Mouse (Mus musculus): Measurements from ENCODE around the gene Cyp4f18. TPM values are rescaled to one million over a fixed set of nuclear protein-coding genes. Genes with fewer than 3 reads are reported as not detected.
"Not testable (repeated sequence)": the region's sequence is repeated elsewhere in the genome, so short reads cannot be mapped to it uniquely, and the experiment has no call there.

Gene Cyp4f18
- 0.73 and 1.7 TPM in 2 replicates for polyA plus RNA-seq (2014; fragmentation: Nextera tagmentation; extraction: Ambion mirVana)

GRCm38 (mm10) chr8:72009473-72009872 lies at the start of gene Cyp4f18:
TSS of gene Cyp4f18 (minus strand) at chr8:72009626.
- Histone ChIP-seq H3K4me3 (ENCODE audit: control insufficient read depth in 1 of 2, insufficient read depth in 1 of 2, low read depth in 1 of 2, low read length in 2 of 2) (no peak within 1 kb of the TSS), H3K4me1 (ENCODE audit: control insufficient read depth in 2 of 2, insufficient read depth in 2 of 2, low read length in 2 of 2) (no peaks in the 10 kb centered on the region), H3K27me3 (ENCODE audit: control insufficient read depth, insufficient read depth, low read length) (no peaks in the 10 kb centered on the region), H3K27ac (replicated peaks in 1 of 2; ENCODE audit: control insufficient read depth in 1 of 2, insufficient read depth in 1 of 2, low read depth in 2 of 2, low read length in 2 of 2) (no peak within 1 kb of the TSS), H3K9ac (ENCODE audit: low read length) (no peak within 1 kb of the TSS), H3K4me2 (ENCODE audit: low read length) (no peak within 1 kb of the TSS), H3K9me3 (ENCODE audit: control insufficient read depth, low read length) (no peaks in the 10 kb centered on the region), H3K36me3 (ENCODE audit: control insufficient read depth, insufficient read depth, low read length) (no peaks in the 10 kb centered on the region)
- 54% methylated on average over 3 of the region's 3 CpGs for WGBS
- ATAC-seq (ENCODE audit: insufficient number of reproducible peaks, insufficient read depth, low FRiP score, low read depth) = no peak

DNA sequence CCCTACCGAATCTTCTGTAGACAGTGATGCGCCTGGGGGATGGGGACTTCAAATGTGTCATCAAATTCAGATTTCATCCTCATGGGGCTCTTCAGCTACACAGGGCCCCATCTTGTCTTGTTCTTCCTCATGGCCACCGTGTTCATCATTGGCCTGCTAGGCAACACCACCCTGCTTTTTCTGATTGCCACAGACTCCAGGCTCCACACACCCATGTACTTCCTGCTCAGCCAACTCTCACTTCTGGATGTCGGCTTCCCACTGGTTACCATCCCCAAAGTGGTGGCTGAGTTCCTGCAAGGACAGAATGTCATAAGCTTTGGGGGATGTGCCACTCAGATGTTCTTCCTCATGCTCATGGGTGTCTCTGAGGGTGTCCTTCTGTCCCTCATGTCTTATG lies 48.2 kb upstream of the Cyp4f18 start:
- H3K9me3 ChIP-seq (ENCODE audit: control insufficient read depth, low read length); H3K4me3 ChIP-seq (ENCODE audit: control insufficient read depth in 1 of 2, insufficient read depth in 1 of 2, low read depth in 1 of 2, low read length in 2 of 2): not testable (repeated sequence)
- WGBS = 69% methylated on average over 3 of the region's 4 CpGs

GRCm38 (mm10) chr8:72054633-72055032 lies 45.2 kb upstream of the Cyp4f18 start:
- not testable (repeated sequence) for H3K36me3 ChIP-seq (ENCODE audit: control insufficient read depth, insufficient read depth, low read length); H3K4me3 ChIP-seq (ENCODE audit: control insufficient read depth in 1 of 2, insufficient read depth in 1 of 2, low read depth in 1 of 2, low read length in 2 of 2); H3K27me3 ChIP-seq (ENCODE audit: control insufficient read depth, insufficient read depth, low read length); H3K9ac ChIP-seq (ENCODE audit: low read length); H3K4me2 ChIP-seq (ENCODE audit: low read length); H3K27ac ChIP-seq (replicated peaks in 1 of 2; ENCODE audit: control insufficient read depth in 1 of 2, insufficient read depth in 1 of 2, low read depth in 2 of 2, low read length in 2 of 2); ATAC-seq (ENCODE audit: insufficient number of reproducible peaks, insufficient read depth, low FRiP score, low read depth); H3K4me1 ChIP-seq (ENCODE audit: control insufficient read depth in 2 of 2, insufficient read depth in 2 of 2, low read length in 2 of 2); H3K9me3 ChIP-seq (ENCODE audit: control insufficient read depth, low read length)

More for the DNA sequence above, 48.2 kb upstream of the Cyp4f18 start:
- not testable (repeated sequence) for H3K4me2 ChIP-seq (ENCODE audit: low read length); H3K27me3 ChIP-seq (ENCODE audit: control insufficient read depth, insufficient read depth, low read length); H3K36me3 ChIP-seq (ENCODE audit: control insufficient read depth, insufficient read depth, low read length); H3K4me1 ChIP-seq (ENCODE audit: control insufficient read depth in 2 of 2, insufficient read depth in 2 of 2, low read length in 2 of 2); ATAC-seq (ENCODE audit: insufficient number of reproducible peaks, insufficient read depth, low FRiP score, low read depth); H3K9ac ChIP-seq (ENCODE audit: low read length); H3K27ac ChIP-seq (replicated peaks in 1 of 2; ENCODE audit: control insufficient read depth in 1 of 2, insufficient read depth in 1 of 2, low read depth in 2 of 2, low read length in 2 of 2)

- H3K4me1 ChIP-seq (ENCODE audit: control insufficient read depth in 2 of 2, insufficient read depth in 2 of 2, low read length in 2 of 2) = no peaks in the 10 kb centered on the region
- H3K4me2 ChIP-seq (ENCODE audit: low read length) = no peak overlapping the region
- no peaks in the 10 kb centered on the region for H3K27me3 ChIP-seq (ENCODE audit: control insufficient read depth, insufficient read depth, low read length)
- H3K4me3 ChIP-seq (ENCODE audit: control insufficient read depth in 1 of 2, insufficient read depth in 1 of 2, low read depth in 1 of 2, low read length in 2 of 2) = no peak overlapping the region
- no peak overlapping the region for H3K27ac ChIP-seq (replicated peaks in 1 of 2; ENCODE audit: control insufficient read depth in 1 of 2, insufficient read depth in 1 of 2, low read depth in 2 of 2, low read length in 2 of 2)
- H3K9me3 ChIP-seq (ENCODE audit: control insufficient read depth, low read length) = no peaks in the 10 kb centered on the region
- no peak overlapping the region for H3K9ac ChIP-seq (ENCODE audit: low read length)
- H3K36me3 ChIP-seq (ENCODE audit: control insufficient read depth, insufficient read depth, low read length) = no peaks in the 10 kb centered on the region
- ATAC-seq (ENCODE audit: insufficient number of reproducible peaks, insufficient read depth, low FRiP score, low read depth) = no peak
- 76% methylated on average over 1 of the region's 1 CpGs for WGBS
These were observed 33.1 kb upstream of the Cyp4f18 start for GRCm38 (mm10) chr8:72042493-72042892.

DNA sequence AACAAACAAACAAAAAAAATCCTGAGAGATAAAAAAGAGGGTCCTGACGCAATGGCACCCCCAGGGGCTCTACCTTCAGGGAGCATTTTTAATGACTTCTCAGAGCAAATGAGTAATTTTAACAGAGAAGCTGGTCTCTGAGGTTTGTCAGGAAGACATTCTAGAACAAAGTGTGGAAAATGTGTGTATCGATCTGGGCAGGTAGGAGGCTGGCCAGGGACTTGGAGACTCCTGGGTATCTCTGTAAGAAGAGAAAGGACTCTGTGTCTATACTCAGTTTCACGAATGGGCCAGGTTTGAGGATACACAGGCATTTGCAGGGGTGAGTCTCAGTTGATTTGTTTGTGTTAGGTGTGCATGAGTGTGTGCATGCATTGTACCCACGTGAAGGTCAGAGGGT lies 31.5 kb upstream of the Cyp4f18 start, which contains the start of gene Olfr372:
Gene Olfr372 (plus strand): TSS at position 301 of the 400 bp plus-strand sequence.
- not testable (repeated sequence) for H3K4me3 ChIP-seq (ENCODE audit: control insufficient read depth in 1 of 2, insufficient read depth in 1 of 2, low read depth in 1 of 2, low read length in 2 of 2); H3K9ac ChIP-seq (ENCODE audit: low read length); H3K36me3 ChIP-seq (ENCODE audit: control insufficient read depth, insufficient read depth, low read length); H3K4me2 ChIP-seq (ENCODE audit: low read length); H3K4me1 ChIP-seq (ENCODE audit: control insufficient read depth in 2 of 2, insufficient read depth in 2 of 2, low read length in 2 of 2); H3K27me3 ChIP-seq (ENCODE audit: control insufficient read depth, insufficient read depth, low read length); ATAC-seq (ENCODE audit: insufficient number of reproducible peaks, insufficient read depth, low FRiP score, low read depth); H3K9me3 ChIP-seq (ENCODE audit: control insufficient read depth, low read length); H3K27ac ChIP-seq (replicated peaks in 1 of 2; ENCODE audit: control insufficient read depth in 1 of 2, insufficient read depth in 1 of 2, low read depth in 2 of 2, low read length in 2 of 2)
- 61% methylated on average over 4 of the region's 4 CpGs for WGBS

DNA sequence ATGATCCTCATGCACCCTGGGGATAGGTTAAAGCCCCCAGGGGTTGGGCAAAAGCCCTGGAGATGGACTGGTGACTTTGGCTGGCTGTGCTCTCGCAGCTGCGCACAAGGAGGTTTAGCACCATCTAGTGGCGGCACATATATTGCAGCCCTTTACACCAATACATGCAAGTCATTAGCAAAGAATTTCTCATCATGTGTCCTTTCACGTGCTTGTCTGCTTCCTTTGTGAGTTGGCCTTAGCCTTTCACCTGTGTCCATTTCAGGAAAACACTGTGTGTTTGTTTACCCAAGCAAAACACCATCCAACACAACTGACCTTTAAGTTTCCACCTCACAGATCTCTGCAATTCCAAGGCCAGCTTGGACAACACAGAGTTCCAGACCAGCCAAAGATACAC lies 23.5 kb upstream of the Cyp4f18 start:
- ATAC-seq (ENCODE audit: insufficient number of reproducible peaks, insufficient read depth, low FRiP score, low read depth); H3K27me3 ChIP-seq (ENCODE audit: control insufficient read depth, insufficient read depth, low read length); H3K9me3 ChIP-seq (ENCODE audit: control insufficient read depth, low read length); H3K4me1 ChIP-seq (ENCODE audit: control insufficient read depth in 2 of 2, insufficient read depth in 2 of 2, low read length in 2 of 2); H3K27ac ChIP-seq (replicated peaks in 1 of 2; ENCODE audit: control insufficient read depth in 1 of 2, insufficient read depth in 1 of 2, low read depth in 2 of 2, low read length in 2 of 2); H3K36me3 ChIP-seq (ENCODE audit: control insufficient read depth, insufficient read depth, low read length); H3K4me2 ChIP-seq (ENCODE audit: low read length); H3K9ac ChIP-seq (ENCODE audit: low read length); H3K4me3 ChIP-seq (ENCODE audit: control insufficient read depth in 1 of 2, insufficient read depth in 1 of 2, low read depth in 1 of 2, low read length in 2 of 2): not testable (repeated sequence)
- 33% methylated on average over 4 of the region's 4 CpGs for WGBS

DNA sequence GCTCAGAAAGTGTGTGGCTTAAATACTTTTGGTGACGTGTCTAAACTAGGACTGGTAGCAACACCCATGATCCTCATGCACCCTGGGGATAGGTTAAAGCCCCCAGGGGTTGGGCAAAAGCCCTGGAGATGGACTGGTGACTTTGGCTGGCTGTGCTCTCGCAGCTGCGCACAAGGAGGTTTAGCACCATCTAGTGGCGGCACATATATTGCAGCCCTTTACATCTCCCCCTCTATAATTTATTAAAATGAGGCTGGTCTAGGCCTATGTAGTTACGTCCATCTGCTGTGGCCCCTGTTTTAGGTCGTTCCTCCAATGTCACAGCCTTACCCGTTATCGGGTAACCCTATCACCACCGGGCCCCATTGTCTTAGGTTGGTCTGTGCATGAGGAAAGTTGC lies 15.5 kb upstream of the Cyp4f18 start:
- not testable (repeated sequence) for H3K27me3 ChIP-seq (ENCODE audit: control insufficient read depth, insufficient read depth, low read length); H3K27ac ChIP-seq (replicated peaks in 1 of 2; ENCODE audit: control insufficient read depth in 1 of 2, insufficient read depth in 1 of 2, low read depth in 2 of 2, low read length in 2 of 2); H3K9me3 ChIP-seq (ENCODE audit: control insufficient read depth, low read length); ATAC-seq (ENCODE audit: insufficient number of reproducible peaks, insufficient read depth, low FRiP score, low read depth); H3K4me3 ChIP-seq (ENCODE audit: control insufficient read depth in 1 of 2, insufficient read depth in 1 of 2, low read depth in 1 of 2, low read length in 2 of 2); H3K36me3 ChIP-seq (ENCODE audit: control insufficient read depth, insufficient read depth, low read length); H3K4me2 ChIP-seq (ENCODE audit: low read length); H3K9ac ChIP-seq (ENCODE audit: low read length); H3K4me1 ChIP-seq (ENCODE audit: control insufficient read depth in 2 of 2, insufficient read depth in 2 of 2, low read length in 2 of 2)
- WGBS = 9% methylated on average over 3 of the region's 9 CpGs

DNA sequence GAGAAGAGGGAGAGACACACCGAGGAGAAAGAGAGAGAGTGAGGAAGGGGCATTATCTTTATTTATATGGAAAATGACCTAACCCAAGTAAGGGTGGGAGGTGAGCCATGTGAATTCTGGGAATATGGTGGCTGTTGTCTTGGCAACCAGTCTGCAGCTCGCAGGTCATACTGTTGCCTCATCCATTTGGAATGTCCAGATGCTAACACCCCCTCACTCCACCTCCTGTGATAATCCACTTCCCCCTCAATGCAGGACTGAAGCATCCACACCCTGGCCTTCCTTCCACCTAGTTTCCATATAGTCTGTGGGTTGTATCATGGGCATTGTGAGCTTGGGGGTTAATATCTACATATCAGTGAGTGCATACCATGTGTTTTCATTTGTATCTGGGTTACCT lies 10.4 kb upstream of the Cyp4f18 start:
- Histone ChIP-seq H3K4me1 (ENCODE audit: control insufficient read depth in 2 of 2, insufficient read depth in 2 of 2, low read length in 2 of 2) (no peaks in the 10 kb centered on the region), H3K4me3 (ENCODE audit: control insufficient read depth in 1 of 2, insufficient read depth in 1 of 2, low read depth in 1 of 2, low read length in 2 of 2) (no peak overlapping the region), H3K27ac (replicated peaks in 1 of 2; ENCODE audit: control insufficient read depth in 1 of 2, insufficient read depth in 1 of 2, low read depth in 2 of 2, low read length in 2 of 2) (no peak overlapping the region), H3K27me3 (ENCODE audit: control insufficient read depth, insufficient read depth, low read length) (no peaks in the 10 kb centered on the region), H3K4me2 (ENCODE audit: low read length) (no peak overlapping the region), H3K36me3 (ENCODE audit: control insufficient read depth, insufficient read depth, low read length) (no peaks in the 10 kb centered on the region), H3K9ac (ENCODE audit: low read length) (no peak overlapping the region), H3K9me3 (ENCODE audit: control insufficient read depth, low read length) (no peaks in the 10 kb centered on the region)
- ATAC-seq (ENCODE audit: insufficient number of reproducible peaks, insufficient read depth, low FRiP score, low read depth) = no peak
- WGBS = 39% methylated on average over 2 of the region's 2 CpGs
